Mouse (Mus musculus) thymus, postnatal 10 days (tissue): ENCODE measurements around the gene Klhl31.
A peak's percentile ranks its signal among the peaks of the same experiment; 100 is the strongest.

Source experiments
- DNase-seq, 2 experiments: peaks; one replicate each; pipeline ENCODE4 v3.0.0; 2021; ENCODE audit warnings: low spot score in 2 of 2

The Klhl31 gene

DNA sequence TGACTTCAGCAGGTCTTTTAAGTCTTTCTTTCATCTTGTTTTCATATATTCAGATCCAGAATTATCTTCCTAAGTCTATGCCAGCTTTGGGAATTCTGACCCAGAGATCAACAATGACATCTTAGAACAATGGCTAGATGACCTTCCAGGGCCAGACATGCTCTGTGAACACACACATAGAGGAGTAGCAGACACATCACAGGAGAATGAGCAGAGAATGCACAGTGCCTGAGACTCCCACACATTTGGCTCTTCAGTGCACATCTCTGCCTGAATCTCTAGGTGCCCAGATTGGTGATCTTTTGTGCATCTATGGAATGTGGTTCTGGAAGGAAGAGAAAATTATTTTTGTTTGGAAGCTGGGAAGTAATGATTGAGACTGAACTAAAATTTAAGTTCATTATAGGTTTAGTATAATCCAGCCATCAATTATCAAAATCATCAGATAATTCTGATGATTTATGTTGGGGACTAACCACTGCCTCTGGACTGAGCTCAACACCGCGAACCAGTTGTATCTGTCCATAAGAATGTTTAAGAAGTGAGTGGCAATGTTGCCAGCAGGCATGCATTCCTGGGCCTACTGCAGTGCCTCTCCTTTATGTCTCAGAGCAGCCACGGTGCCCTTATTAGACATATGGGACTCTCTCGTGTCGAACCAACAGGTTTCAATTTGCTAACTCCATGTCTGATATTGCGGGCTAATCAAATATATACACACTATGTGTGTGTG, 12.8 kb upstream of the Klhl31 start:
- DNase-seq, result no peak

DNA sequence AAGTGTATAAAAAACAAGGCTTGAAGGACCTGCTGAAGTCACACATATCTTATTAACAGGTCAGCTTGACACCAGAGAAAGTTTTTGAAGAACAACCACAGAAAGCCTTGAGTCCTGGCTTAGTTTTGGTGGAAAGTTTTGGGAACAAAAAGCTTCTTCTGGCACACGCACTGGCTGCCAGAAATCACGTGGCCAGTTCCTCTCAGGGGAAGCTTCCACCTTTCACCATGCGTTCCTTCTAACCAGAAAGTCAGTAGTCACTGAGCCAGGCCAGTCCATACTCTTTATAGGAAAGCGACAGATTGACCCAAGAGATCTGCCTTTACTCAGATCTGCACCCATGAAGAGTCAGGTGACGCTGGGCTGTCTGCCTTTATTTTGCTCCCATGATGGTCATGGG, 12.1 kb upstream of the Klhl31 start:
- DNase-seq, result no peak

DNA sequence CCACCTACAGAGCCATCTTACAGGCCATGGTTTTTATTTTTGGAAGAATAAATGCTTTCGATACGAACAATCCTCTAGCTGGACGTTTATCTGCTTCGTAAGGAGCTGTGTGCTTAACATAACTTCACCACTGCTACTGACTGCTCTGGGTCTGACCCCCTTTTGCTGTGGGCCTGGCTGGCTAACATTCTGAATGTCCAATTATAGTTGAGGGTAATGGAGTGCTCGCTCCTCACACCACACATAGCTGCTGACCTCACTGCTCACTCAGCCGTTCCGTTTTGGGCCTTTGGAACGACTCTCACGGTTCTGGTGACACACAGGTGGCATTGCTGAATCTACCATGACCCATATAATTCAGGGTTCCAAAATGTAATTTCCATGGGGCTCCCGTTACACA, 7.6 kb upstream of the Klhl31 start:
- no peak for DNase-seq

DNA sequence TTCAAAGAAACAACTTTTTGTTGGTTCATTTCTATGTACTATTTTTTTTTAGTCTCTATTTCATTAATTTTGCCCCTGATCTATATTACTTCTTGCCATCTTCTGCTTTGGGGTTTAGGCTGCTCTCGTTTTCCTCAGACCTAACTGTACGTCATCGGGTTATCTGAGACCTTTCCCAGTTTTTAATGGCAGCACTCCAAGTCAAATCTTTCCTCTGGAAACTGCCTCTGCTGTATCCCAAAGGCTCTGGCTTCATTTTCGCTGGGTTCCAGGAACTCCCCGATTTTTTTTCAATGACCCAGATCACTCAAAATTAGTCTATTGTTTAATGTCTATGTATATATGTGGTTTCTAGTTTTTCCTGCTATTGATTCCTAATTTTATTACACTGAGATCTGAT, 6.6 kb upstream of the Klhl31 start:
- DNase-seq, result no peak

DNA sequence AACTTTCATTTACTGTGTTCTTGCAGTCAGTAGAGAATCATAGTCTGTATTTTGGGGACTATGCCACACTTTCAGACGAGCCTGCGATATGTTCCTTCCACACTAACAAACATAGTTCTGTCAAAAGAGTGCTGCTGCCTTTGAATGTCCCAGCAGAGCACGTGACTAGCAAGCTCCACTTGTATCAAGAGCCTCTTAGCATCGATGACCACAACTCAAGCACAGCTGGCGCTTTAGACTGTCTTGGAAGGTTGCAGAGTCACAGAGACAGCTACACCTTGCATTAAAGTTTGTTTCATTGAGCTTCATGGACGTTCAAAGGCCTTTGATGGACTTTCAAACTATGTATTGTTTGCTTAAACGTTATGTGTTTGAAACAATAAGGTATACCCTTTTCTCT, 5.5 kb upstream of the Klhl31 start:
- no peak for DNase-seq

DNA sequence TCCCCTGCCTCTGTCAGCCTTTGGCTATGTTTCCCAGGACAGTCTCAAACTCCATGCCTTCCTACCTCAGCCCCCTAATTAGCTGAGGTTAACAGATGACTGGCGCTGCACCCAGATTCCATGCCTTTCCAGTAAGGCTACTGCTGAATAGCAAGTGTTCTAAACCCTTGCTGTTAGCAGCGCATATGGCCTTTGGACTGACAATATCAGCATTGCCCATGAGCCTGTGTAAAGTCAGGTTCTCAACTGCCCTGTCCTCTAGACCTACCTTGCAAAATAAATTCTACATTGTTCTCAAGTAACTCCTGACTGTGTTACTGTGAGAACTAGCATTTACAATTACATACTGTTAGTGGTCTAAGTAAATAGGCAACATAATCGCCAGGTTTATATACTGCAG, 3.9 kb upstream of the Klhl31 start:
- no peak for DNase-seq

DNA sequence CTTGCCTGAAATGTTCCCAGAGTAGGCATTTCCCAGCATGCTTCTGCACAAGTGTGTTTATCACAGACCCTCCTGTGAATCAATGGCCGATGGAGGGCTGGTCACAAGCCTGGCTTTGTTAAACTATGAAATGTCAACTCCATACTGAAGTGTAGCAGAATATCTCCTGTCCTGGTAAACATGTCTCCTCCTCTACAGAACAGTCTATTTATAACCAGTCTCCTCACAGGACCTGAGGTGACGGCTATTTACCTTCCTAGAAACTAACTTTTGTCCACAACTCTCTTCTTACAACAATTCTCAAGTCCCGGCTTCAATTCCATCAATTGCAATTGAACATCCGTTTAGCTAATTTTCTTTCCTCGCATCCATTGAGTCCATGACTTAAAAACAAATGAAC, 297 bp upstream of the Klhl31 start:
- no peak for DNase-seq

DNA sequence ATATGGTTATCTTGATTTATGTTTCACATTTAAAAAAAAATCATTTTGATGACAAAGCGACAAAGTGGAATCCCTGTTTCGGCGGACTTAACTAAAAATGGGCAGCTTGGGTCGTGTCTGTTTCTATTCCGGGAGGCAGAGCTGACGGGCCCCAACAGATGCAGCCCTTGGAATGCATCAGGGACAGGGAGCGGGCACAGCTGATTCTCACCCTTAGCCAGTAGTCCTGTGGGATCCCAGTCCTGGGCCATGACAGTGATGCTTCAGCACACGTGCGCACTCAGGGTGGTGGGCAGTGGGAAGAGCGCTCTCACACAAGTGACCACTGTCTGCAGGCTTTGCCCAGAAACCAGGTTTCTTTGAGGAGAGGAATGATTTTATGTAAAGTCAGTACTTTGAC, 1.1 kb downstream of the Klhl31 start:
- DNase-seq, result no peak

DNA sequence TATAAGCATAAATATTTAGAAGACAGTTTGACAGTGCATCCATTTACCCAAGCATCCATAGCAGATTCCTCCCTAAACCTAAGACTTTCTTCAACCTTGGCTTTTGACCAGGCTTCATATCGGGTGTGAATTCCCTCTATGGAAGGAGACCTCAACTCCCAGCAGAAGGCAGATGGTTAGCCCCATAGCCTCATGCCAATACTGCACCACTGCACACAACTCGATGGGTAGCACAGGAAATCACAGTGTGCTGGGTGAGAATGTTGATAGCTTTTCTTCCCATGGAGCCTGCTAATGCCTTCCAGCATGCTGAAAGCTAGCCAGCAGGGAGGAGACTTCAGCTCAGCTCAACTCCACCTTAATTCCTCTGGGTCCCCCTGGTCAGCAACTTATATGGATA, 8.9 kb downstream of the Klhl31 start:
- DNase-seq, result no peak

DNA sequence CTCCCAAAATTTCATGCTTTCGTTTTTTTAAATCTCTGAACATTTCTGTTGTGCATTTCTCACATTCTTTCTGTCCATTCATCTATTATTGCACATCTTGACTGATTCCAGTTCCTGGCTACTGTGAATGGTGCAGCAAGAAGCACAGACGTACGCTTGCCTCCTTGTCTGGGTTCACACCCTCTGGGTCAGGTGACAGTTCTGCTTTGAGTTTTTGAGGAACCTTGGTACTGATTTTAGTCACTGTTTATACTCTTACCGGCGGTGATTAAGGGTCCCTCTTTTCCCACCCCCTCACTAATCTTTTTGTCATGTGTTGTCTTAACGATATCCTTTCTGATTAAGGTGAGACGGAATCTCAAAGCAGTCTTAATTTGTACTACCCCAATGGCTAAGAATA, 15.5 kb downstream of the Klhl31 start:
- DNase-seq, result no peak

DNA sequence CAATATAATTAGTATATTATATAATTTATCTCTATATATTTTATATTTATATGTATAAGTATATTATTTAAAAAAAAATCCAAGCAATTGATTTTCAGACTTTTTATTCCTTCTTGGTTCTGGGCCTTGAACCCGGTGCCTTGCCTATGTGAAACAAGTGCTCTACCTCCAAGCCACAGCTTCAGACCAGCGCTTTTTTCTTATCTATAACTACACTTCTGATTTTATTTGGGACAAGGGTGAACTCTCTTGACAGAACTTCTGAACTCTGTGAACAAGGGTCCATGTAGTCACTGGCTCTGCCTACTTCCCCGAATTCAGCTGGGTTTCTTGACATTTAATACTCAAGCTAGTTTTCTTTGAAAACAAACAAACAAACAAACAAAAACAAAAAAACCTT, 17.6 kb downstream of the Klhl31 start:
- no peak for DNase-seq

DNA sequence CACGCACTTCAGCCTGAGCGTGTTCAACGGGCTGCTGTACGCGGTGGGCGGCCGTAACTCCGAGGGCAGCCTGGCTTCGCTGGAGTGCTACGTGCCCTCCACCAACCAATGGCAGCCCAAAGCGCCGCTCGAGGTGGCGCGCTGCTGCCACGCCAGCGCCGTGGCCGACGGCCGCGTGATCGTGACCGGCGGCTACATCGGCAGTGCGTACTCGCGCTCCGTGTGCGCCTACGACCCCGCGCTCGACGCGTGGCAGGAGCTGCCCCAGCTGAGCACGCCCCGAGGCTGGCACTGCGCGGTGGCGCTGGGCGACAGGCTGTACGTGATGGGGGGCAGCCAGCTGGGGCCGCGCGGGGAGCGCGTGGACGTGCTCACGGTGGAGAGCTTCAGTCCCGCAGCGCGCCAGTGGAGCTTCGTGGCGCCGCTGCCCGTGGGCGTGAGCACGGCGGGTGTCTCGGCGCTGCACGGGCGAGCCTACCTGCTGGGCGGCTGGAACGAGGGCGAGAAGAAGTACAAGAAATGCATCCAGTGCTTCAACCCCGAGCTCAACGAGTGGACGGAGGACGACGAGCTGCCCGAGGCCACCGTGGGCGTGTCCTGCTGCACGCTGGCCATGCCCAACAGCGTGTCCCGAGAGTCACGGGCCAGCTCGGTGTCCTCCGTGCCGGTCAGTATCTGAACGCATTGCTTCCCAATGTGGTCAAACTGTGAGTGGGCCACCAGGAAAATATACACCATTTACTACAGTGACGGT, 19.1 kb downstream of the Klhl31 start:
- peak; percentile 3 to 22 for DNase-seq

DNA sequence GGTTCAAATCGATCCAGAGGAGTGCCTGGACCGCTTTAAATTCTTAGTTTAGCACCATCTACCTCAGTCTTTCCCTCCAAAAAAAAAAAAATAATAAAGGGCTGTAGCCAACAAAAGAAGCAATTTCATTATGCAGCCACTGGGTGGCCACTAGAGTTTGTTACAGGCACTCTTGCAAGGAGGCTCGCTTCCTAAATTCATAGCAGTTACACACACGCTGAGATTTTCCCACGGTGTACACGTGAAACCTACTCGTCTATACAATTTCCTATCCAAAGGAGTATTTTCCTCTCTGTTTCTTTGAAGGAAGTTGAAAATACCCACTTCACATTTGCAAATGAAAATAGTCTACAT, 19.6 kb downstream of the Klhl31 start:
- peak in 1 of 2 experiments; percentile 14 for DNase-seq

DNA sequence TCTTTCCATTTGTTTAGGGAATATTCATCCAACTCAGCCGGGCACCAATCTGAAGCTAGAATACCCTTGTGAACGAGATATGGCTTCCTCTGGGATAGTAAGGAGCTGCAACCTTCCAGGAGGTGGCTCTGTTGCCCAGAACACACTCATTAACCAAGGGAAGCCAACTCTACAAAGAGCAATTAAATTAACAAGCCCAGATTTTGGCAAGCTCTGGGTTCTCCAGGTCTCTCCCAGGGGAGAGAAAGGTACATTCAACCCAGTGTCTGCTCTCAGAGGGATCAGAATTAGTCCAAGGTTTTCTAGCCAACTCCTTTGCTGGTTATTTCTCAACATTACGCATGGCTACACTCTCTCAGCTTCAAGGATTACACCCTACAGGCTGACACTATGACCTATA, 26.6 kb downstream of the Klhl31 start:
- no peak for DNase-seq

DNA sequence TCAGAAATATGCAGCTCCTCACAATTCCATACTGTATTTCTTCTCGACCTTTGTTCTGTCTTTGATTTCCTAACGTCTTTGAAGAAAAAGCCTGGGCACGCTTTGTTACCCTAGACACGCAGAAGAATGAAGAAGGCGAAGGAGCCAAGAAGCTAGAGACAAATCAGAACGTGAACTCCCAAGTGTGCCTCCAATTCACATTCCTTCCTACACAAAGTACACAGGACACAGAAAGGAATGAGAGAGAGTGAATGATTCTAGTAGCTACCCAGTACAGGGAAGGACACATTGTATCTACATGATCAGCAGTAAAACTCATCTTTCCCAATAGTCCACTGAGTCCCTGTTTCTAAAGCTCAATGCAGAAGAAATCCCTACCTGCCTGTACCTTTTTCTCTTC, 33.8 kb downstream of the Klhl31 start:
- DNase-seq, result no peak

DNA sequence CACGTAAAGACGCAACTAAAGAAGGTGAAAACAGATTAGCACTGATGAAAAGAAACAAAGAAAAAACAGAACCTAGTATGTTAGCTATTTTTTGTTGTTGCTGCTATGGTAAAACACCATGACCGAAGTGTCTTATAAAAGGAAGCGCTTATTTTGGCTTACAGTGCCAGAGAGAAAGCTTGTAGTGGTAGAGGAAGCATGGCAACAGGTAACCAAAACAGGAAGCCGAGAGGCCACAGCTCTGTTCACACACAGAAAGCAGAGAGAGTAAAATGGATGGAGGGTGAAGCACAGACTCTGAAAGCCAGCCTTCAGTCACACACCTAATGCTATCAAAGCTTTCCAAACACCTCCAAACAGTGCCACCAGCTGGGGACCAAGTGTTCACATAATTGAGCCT, 34.7 kb downstream of the Klhl31 start:
- DNase-seq, result no peak

DNA sequence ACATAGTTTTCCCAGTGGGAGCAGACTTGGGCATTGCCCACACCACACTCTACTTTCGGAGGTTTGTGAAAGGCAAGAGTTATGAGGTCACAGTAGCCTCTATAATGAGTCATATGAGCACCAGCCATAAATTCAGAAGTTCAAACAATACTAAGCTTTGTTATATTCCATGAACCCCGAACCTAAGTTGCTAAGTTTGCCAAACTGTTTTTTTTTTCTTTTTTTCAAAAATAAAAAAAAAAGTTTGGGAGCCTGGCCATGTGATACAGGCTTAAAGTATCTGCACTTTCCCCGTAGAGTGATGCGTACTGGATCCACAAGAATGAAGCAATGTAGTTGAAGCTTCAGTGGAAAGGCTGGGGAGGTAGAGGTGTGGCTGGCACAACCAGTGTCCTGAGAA, 36.9 kb downstream of the Klhl31 start:
- DNase-seq, result no peak

DNA sequence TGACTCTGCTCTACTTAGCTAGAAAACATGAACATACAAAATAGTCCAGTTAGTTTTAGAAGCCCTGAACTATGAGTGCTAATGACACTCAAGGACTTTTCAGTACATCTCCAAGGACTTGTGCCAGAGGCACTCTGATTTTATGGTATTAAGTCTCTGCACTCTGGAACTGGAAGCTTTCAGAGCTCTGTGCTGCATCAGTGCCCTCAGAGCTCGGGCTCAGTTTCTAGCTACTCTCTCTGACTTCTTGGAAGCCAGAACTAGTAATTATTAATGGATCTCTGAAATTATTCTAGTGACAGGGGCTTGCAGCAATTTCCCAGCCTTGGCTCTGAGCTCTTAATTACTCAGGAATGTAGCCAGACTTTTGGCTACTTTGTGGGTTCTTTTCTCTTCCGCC, 37.7 kb downstream of the Klhl31 start:
- DNase-seq, result no peak

DNA sequence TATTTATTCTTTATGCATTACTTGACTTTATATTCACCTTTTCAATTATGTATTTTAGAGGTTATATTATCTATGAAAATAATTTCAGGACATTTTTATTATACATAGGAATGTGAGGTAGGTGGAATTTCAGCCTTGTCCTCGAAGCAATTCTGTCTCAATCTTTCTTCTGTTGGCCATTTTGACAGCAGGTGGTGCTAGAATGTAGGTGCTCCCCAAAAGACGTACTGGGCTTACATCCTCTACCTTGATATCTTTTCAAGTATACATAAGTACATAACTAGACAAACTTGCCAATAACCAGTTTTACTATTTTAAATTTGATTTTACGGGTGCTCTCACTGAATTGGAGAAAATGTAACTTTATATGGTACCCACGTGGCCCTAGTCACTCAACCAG, 48.6 kb downstream of the Klhl31 start:
- DNase-seq, result no peak

DNA sequence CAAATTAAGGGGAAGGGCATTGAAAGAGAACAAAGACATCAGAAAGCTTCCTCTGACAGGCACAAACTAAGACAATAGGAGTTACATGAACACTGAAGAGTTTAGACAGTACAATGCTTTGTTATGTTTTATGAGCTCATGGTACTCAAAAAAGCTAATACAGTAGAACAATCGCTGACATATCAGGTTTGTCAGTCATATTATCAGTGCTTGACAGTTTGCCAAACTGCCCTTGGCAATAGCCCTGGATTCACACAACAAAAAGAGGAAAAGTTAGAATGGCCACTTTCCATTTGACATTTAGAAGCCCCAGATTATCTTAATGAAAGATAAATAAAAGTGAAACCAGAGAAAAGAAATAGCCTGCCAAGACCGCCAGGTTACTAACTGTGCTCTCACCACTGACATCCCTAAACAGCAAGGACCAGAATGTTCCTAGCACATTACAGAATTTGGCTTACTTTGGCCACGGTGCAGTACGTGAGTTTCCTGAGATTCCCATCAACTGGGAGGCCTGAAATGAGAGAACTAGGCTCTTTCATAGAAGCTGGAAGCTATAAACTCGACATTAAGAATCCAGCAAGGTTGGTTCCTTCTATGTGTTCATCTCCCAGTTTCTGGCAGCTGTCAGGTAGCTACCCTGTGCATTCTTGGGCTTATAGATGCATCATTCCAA, 49.7 kb downstream of the Klhl31 start:
- DNase-seq, result no peak

DNA sequence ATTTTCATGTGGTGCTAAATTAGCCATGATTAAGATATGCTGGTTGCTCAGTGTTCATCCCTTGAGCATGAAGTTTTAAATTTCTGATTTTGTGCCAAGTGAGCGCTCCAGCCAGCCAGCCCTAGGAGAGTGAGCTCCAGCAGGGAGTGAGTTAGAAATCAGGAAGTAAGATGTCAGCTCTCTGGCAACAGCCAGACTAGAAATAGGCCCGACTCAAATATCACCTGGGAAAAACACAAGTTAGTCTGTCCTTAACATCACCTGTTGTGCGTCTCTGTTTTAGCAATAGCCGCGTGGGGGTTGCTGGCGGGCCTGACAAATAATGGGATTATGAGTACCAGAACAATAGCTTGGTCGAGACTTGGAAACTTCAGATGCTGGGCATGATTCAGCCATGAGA, 56.4 kb downstream of the Klhl31 start:
- DNase-seq, result no peak

DNA sequence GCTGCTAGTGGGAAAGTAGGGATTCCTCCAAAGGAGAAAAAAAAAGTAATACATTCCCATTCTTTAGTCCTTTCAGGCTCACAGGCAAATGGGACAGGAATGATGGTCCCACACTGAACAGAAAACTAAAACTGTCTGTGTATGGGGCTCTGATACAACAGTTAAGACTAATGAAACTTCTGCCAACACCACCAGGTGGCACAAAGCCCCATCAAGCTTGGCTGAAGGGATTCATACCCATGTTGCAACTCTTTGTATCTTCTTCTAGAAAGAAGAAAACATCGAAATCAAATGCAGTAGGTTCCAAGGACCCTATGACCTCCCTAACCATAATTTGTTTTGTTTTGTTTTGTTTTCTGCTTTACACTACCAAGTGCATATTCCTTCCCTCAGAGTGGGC, 57.1 kb downstream of the Klhl31 start:
- DNase-seq, result no peak

DNA sequence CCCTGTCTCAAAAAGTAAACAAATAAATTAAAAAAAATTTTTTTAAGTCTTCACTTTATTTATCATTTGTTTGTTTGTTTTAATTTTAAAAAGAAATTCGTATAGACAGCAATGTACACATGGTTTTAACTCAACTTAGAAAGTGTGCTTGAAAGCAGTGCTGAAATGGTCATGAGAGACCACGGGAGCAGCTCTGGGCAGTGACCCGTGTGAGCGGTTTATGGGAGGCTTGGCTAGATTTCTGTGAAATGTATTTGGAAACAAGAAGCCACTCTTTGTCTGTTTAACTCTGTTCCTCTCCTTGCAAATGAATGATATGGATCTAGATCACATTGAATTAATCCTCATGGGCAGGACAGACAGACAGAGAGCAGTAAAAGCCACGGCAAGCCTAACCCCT, 59.3 kb downstream of the Klhl31 start:
- no peak for DNase-seq
